Comparison of ENCODE assay signal across 20 mouse cellular contexts in the genomic region with DNA sequence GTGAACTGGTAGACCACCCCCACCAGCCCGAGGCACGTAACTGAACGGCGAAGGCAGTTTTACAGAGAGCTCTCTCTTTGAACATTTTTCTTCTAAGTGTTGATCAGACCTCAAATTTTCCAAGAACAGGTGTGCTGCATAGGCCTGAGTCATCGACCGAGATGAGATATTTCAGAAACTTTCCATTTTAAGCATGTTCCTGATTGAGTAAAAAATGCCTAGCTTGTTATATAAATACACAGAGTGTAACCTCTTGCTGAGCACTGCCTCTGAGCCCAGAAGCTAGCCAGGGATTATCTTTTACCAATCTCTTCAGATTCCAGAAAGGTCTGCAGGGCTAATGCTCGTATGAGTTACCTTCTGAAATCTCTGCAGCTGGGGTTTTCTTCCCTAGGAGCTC.
DNase-seq lines count a peak whose midpoint lies in the region; TF ChIP-seq lines count a peak whose summit lies in the region.
"Had no signal": no experiment of that assay in that cellular context is flagged by ENCODE, and none has a peak within 500 bp of the region (broad histone marks: within the 10 kb centered on the region; RNA-seq: fewer than 3 reads in every experiment).

No protein-coding gene starts in this region.

- dilution Hi-C loops in CH12.LX (cut with MboI; ENCODE audit: extremely low pct_ligation_motif_present, extremely low pct_unique_long_range_greater_than_20kb, low sequenced_read_pairs), result no loop called here

- peak; percentile 53 for TF ChIP-seq EP300 in CH12.LX (IDR thresholded peaks at IDR 0.05; ENCODE audit: low read length)

- in situ Hi-C loops in CH12.LX (cut with MboI; ENCODE audit: low pct_ligation_motif_present, low pct_unique_long_range_greater_than_20kb, low sequenced_read_pairs), result loop anchor here (10.0 kb wide), 1 partner anchor 127 kb away; no protein-coding TSS in a partner anchor

- WGBS in thymus, adult 2 months, result 63% methylated on average over 7 of the region's 7 CpGs

- TF ChIP-seq POLR2A in thymus, adult 2 months (IDR thresholded peaks at IDR 0.05; ENCODE audit: control insufficient read depth, extremely low read depth, insufficient read depth, low read length, poor library complexity), result no peak
- TF ChIP-seq POLR2A in CH12.LX (IDR thresholded peaks at IDR 0.05; ENCODE audit: low read depth, low read length), result no peak

- no peaks in the 10 kb centered on the region for H3K79me2 ChIP-seq in CH12.LX (replicated peaks; ENCODE audit: control insufficient read depth, extremely low read depth, insufficient read depth, poor library complexity, severe bottlenecking)

- no peak overlapping the region for H3K9ac ChIP-seq in CH12.LX (ENCODE audit: insufficient read depth, low read depth)
- H3K9ac ChIP-seq: forebrain, embryonic 13.5 days; forebrain, postnatal 0 days; heart, embryonic 13.5 days; hindbrain, embryonic 15.5 days had no signal

- H3K27ac ChIP-seq in thymus, adult 2 months (ENCODE audit: control insufficient read depth, insufficient read depth, low read length), result no peak overlapping the region
- no peak overlapping the region for H3K27ac ChIP-seq in CH12.LX (ENCODE audit: insufficient read depth, low read depth)
- H3K27ac ChIP-seq: embryonic facial prominence, embryonic 10.5 days; forebrain, embryonic 13.5 days; heart, embryonic 13.5 days; hindbrain, embryonic 15.5 days had no signal

- peak; percentile 30 for DNase-seq in cerebellum, adult 9-11 months
- no peak for DNase-seq in cerebellum, postnatal 4 days (ENCODE audit: low spot score in 2 of 2)
- DNase-seq in thymus, postnatal 0 days (ENCODE audit: low spot score), result peak; percentile 4
- no peak for DNase-seq in thymus, adult 2 months
- DNase-seq in CH12.LX (ENCODE audit: extremely low read depth), result peak; percentile 20
- no peak for DNase-seq in right cerebral cortex, postnatal 10 days (ENCODE audit: low spot score in 2 of 2)
- no peak for DNase-seq in layer of hippocampus, adult 11-12 months (ENCODE audit: low spot score)
- DNase-seq: adrenal gland, adult 2 months; adrenal gland, postnatal 25 days; cerebellum, adult 11 months; forebrain, postnatal 0 days; gastrocnemius, postnatal 36 days; heart, adult 11 months; heart, postnatal 36 days; kidney, adult 11 months had no signal

- no peak overlapping the region for H3K4me3 ChIP-seq in thymus, adult 2 months (ENCODE audit: control insufficient read depth, insufficient read depth, low read length)
- no peak overlapping the region for H3K4me3 ChIP-seq in CH12.LX (replicated peaks in 1 of 3; ENCODE audit: low read depth in 2 of 3, low read length in 2 of 3, poor library complexity in 1 of 3)
- H3K4me3 ChIP-seq: embryonic facial prominence, embryonic 10.5 days; forebrain, embryonic 13.5 days; heart, embryonic 13.5 days; hindbrain, embryonic 15.5 days had no signal

- no peaks in the 10 kb centered on the region for H3K27me3 ChIP-seq in thymus, adult 2 months (ENCODE audit: control insufficient read depth, insufficient read depth, low read length)
- H3K27me3 ChIP-seq in CH12.LX (replicated peaks), result no peaks in the 10 kb centered on the region
- H3K27me3 ChIP-seq: hindbrain, embryonic 15.5 days; Patski had no signal

- TF ChIP-seq CTCF in thymus, adult 2 months (IDR thresholded peaks at IDR 0.05; ENCODE audit: borderline replicate concordance, control insufficient read depth, extremely low read depth, insufficient read depth, low read length, poor library complexity), result no peak
- no peak for TF ChIP-seq CTCF in CH12.LX (conservative IDR thresholded peaks at IDR 0.05 in 1 of 2, IDR thresholded peaks at IDR 0.05 in 1 of 2; ENCODE audit: low read depth in 2 of 2, low read length in 2 of 2)

- no peak for TF ChIP-seq RAD21 in CH12.LX (IDR thresholded peaks at IDR 0.05; ENCODE audit: low read depth, low read length)

- H3K4me2 ChIP-seq in CH12.LX (ENCODE audit: insufficient read depth, low read depth, poor library complexity, severe bottlenecking), result peak overlapping the region; percentile 32; the same call in 1 of the 2 replicates
- H3K4me2 ChIP-seq: forebrain, embryonic 13.5 days; heart, embryonic 13.5 days; hindbrain, embryonic 15.5 days had no signal

- no peaks in the 10 kb centered on the region for H3K9me3 ChIP-seq in CH12.LX (replicated peaks; ENCODE audit: low read length)
- H3K9me3 ChIP-seq: embryonic facial prominence, embryonic 10.5 days; forebrain, embryonic 13.5 days; heart, embryonic 13.5 days; hindbrain, embryonic 15.5 days had no signal

- H3K36me3 ChIP-seq in thymus, adult 2 months (ENCODE audit: control insufficient read depth, insufficient read depth, low read length), result no peaks in the 10 kb centered on the region
- H3K36me3 ChIP-seq in CH12.LX (replicated peaks in 1 of 2; ENCODE audit: control insufficient read depth in 1 of 2, insufficient read depth in 1 of 2, low read length in 1 of 2), result no peaks in the 10 kb centered on the region
- H3K36me3 ChIP-seq: embryonic facial prominence, embryonic 10.5 days; heart, embryonic 13.5 days; hindbrain, embryonic 15.5 days had no signal

- H3K4me1 ChIP-seq in thymus, adult 2 months (replicated peaks; ENCODE audit: control insufficient read depth, insufficient read depth, low read length), result no peaks in the 10 kb centered on the region
- peaks cover 8 to 22% of the 10 kb centered on the region in 2 experiments; a peak in 3 of 4 replicates for H3K4me1 ChIP-seq in CH12.LX (ENCODE audit: control insufficient read depth in 1 of 2, insufficient read depth in 2 of 2)
- H3K4me1 ChIP-seq: embryonic facial prominence, embryonic 10.5 days; forebrain, embryonic 13.5 days had no signal

TF ChIP-seq in CH12.LX, 34 proteins besides CTCF, POLR2A, EP300 and RAD21:
- TF ChIP-seq USF1 (IDR thresholded peaks at IDR 0.05; ENCODE audit: low read depth, low read length) (no peak), TCF12 (IDR thresholded peaks at IDR 0.05; ENCODE audit: low read depth, low read length) (peak; percentile 36; the same call in 1 of the 2 replicates), ZNF384 (IDR thresholded peaks at IDR 0.05; ENCODE audit: low read depth, low read length) (no peak), JUN (IDR thresholded peaks at IDR 0.05; ENCODE audit: insufficient read depth, low read depth, low read length) (peak; percentile 57), ETS1 (conservative IDR thresholded peaks at IDR 0.05; ENCODE audit: low read depth, low read length) (peak; percentile 59; the same call in 1 of the 2 replicates), ELF1 (IDR thresholded peaks at IDR 0.05; ENCODE audit: low read depth, low read length) (no peak), MXI1 (IDR thresholded peaks at IDR 0.05; ENCODE audit: low read depth, low read length) (no peak), MYC (IDR thresholded peaks at IDR 0.05; ENCODE audit: low read depth, low read length) (no peak), JUND (conservative IDR thresholded peaks at IDR 0.05; ENCODE audit: low read depth, low read length) (peak; percentile 56; the same call in 1 of the 2 replicates), MAX (IDR thresholded peaks at IDR 0.05; ENCODE audit: low read length) (no peak), BHLHE40 (IDR thresholded peaks at IDR 0.05; ENCODE audit: low read depth, low read length) (no peak), MEF2A (IDR thresholded peaks at IDR 0.05; ENCODE audit: borderline replicate concordance, low read depth, low read length) (peak; percentile 81; the same call in 1 of the 2 replicates), ZC3H11A (IDR thresholded peaks at IDR 0.05; ENCODE audit: low read depth, low read length) (no peak), SMC3 (IDR thresholded peaks at IDR 0.05; ENCODE audit: low read depth, low read length) (no peak), MAZ (IDR thresholded peaks at IDR 0.05; ENCODE audit: low read depth, low read length) (no peak)

Comparison
In these comparisons a context has a peak if more than half of its experiments do, and no peak if none do; other contexts are left out.
1. DNase-seq: peak in cerebellum, adult 9-11 months (single experiment), thymus, postnatal 0 days (single experiment) and CH12.LX (single experiment); none in cerebellum, postnatal 4 days (0 of 2), thymus, adult 2 months (single experiment), right cerebral cortex, postnatal 10 days (0 of 2) and layer of hippocampus, adult 11-12 months (single experiment).